Mouse (Mus musculus) gastrocnemius, postnatal 36 days (tissue): ENCODE results near the gene Ddx20. TPM values are rescaled to one million over a fixed set of nuclear protein-coding genes. Genes with fewer than 3 reads are reported as not detected.
"Not testable (repeated sequence)": the region's sequence is repeated elsewhere in the genome, so short reads cannot be mapped to it uniquely, and the experiment has no call there.

Experiments
- DNase-seq, 2 experiments: peaks; one replicate each; pipeline ENCODE4 v3.0.0; 2022
- intact Hi-C: fragments of 180-260 bp; cut with DNase I; formaldehyde crosslinking; loops from one replicate; pipeline ENCODE4 v1.15.1; 2025
- total RNA-seq, 2 experiments: library from RNA; stranded (reverse); gene quantifications; 2 replicates each; pipeline ENCODE4 v1.2.3; 2021

Ddx20 gene
- total RNA-seq, 2 experiments from 2014 or later, result 8.7 to 9.6 TPM

- intact Hi-C loops, result no loop called here
- DNase-seq, result no peak
Measured at GRCm38 (mm10) chr3:105707590-105707989, 20.2 kb upstream of the Ddx20 start.

GRCm38 (mm10) chr3:105706366-105707020 lies 19.1 kb upstream of the Ddx20 start:
- intact Hi-C loops, result no loop called here
- DNase-seq, result no peak

- intact Hi-C loops, result no loop called here
- DNase-seq, result no peak
Measured at GRCm38 (mm10) chr3:105705561-105705960, 18.2 kb upstream of the Ddx20 start.

DNA sequence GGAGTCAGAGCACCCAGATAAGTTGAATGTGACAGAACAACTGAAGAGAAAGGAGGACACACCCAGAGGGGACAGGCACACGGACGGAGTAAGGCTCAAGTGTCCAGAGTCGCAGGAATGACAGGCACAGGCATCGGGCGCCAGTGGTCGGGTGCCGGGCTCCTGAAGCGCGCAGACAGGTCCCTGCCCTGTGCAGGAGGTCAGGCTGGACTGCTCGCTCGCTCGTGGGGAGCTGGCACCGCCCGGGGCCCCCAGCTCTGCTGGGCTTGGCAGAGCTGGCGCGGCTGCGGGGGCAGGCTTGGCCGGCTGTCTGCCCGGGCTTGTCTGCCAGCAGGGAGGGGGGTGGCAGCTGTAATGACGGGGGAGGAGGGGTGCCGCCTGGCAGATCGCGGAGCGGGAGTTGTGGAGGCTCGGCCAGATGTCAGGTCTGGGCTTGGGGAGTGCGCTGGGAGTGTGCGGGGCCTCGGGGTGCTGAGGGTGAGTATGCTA lies 17.7 kb upstream of the Ddx20 start:
- DNase-seq, result peak; percentile 47 to 57
- intact Hi-C loops, result no loop called here

DNA sequence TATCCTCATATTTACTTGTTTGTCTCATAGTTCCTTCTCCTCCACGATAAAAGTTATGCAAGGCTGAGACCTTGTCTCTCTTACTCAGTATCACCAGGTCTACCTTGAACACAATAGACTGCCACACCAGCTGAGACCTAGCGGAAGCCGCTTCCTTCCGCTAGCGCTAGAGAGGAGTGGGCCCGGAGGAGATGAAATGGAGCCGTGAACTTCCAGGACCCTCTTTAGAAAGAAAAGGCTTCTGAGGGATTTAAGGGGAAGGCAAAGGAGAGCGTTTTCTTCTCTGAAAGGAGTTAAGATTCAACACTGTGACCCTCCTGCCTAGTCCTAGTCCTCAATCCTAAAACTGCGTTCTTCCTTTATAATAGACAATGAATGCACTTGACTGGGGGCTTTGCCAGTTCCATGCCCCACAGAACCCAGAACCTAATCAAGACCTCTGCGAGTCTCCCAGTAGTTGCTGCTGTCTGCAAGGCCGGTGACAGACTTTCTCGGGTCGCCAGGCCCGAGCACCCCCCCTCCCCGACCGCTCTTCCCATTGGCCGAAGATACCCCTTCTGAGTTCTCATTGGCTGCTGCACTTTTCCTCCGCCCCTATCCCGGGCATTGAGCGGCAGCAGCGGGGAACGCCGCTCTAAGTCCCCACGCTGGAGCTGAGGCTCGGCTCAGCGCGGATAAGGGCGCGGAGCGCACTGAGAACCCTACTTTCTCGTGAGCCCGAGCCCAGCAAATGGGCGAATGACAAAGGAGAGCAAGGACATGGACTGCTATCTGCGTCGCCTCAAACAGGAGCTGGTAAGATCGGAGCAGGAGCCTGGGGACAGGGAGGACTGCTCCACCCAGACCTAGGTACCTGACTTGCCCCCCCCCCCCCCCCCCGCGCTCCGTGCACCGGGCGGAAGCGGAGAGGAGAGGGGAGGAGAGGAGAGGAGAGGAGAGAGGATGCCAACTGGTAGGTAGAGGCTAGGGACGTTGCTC lies 16.9 kb upstream of the Ddx20 start, which contains the start of gene Inka2:
TSS of gene Inka2 (plus strand) at position 569 of the 978 bp plus-strand sequence.
- peak; percentile 66 to 75 for DNase-seq
- intact Hi-C loops, result no loop called here

GRCm38 (mm10) chr3:105703571-105703970 lies 16.2 kb upstream of the Ddx20 start:
- intact Hi-C loops, result no loop called here
- DNase-seq, result no peak

DNA sequence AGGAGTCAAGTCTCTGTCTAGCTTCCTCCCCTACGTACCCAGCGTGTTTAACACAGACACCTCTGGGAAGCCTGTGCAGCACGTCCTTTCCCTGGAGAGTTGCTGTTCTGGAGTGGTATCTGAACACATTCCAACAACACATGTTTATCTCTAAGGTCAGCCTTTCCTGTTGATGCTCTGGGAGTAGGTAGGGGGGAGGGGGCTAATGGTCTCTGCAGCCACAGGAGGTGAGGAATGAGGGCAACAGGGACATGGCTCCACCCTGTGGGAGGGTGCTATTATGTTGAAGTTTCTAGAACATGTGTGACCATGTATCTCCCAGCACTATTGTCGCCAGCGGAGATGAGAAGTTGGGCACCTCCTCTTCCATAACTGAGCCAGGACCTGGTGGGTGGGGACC lies 14.0 kb upstream of the Ddx20 start:
- peak in 1 of 2 experiments; percentile 20 for DNase-seq
- intact Hi-C loops, result no loop called here

- DNase-seq, intact Hi-C loops: not testable (repeated sequence)
Measured at GRCm38 (mm10) chr3:105700786-105701185, 13.4 kb upstream of the Ddx20 start.

- no peak for DNase-seq
- intact Hi-C loops, result no loop called here
Measured at GRCm38 (mm10) chr3:105699241-105699933, 12.0 kb upstream of the Ddx20 start.

GRCm38 (mm10) chr3:105698311-105698710 lies 10.9 kb upstream of the Ddx20 start:
- intact Hi-C loops, result no loop called here
- DNase-seq, result no peak

- DNase-seq, result no peak
Measured at GRCm38 (mm10) chr3:105697148-105697441, 9.7 kb upstream of the Ddx20 start.

DNA sequence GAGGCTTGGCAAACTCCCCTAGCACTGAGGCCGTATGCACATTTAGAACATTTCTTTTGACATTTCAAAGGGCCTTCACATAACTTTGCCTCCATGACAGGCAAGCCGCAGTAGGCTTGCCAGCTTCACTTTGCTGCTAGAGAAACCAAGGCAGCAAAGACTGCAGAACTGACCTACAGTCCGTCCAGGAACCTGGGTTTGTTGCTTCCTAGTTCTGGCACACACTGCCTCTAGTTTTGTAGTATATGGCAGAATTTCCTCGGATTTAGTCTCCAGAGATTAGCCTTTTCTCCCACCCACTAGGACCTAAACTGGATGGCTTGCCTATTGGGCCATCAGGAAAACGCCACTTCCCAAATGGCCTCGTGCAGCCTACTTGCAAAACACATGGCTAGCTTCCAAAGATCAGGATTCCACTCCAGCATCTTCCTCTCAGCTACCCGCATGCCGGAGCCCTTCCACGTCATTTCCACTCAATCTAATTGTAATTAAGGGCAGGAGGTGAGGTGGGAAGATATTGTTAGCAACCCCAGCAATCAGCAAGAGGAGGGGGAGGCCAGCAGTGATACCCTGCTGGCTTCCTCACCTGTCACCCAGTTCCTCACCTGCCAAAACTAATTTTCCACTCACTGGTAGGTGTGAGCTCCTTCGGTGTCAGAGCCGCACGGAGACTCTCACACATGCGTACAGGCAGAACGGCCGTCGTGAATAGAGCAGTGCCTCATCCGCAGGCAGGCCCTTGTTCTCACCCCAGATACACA lies 9.2 kb upstream of the Ddx20 start:
- no peak for DNase-seq
- intact Hi-C loops, result no loop called here

More at GRCm38 (mm10) chr3:105697148-105697441, 9.7 kb upstream of the Ddx20 start:
- intact Hi-C loops, result no loop called here

DNA sequence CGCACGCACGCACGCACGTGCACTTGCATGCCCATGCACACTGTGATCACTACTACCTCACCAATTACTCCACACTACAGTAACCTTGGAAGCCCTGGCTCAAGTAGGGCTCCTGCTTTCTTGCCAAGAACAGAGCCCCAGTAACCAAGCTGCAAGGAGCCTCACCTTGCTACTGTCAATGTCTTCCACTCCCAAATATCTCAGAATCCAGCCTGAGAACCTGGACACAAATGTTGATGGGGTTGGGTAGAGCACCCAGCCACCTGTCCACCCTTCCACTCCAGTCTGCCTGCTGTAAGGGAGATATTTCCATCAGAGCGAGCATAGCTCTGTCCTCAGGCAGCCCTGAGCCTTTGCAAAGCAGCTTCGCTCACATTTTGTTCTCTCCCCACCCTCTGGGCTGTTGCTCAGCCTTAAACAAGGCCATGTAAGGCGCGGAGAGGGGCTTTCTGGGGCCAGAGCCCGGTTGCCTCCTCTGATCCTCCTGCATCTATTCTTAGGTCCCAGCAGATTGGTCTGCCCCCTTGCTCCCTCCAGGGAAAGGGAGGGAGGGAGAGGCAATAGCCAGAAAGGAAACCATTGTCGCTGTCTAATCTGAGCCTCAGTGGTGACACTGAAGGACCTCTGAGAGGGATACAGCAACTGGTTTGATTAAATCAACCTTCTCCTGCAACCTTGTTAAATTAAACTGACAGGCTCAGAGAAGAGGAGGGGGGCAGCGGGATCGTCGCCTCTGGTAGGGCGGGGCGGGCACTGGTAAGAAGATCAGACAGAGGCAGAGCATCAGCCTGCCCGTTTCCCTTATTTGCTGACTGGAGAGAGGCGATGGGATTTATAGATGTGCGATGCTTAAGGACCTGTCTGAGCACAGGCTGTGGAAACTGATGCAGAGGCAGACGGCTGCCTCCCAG lies 8.4 kb upstream of the Ddx20 start:
- intact Hi-C loops, result no loop called here

GRCm38 (mm10) chr3:105693327-105694080 lies 6.1 kb upstream of the Ddx20 start:
- intact Hi-C loops, result no loop called here
- no peak for DNase-seq

More for the DNA sequence above, 8.4 kb upstream of the Ddx20 start:
- no peak for DNase-seq

DNA sequence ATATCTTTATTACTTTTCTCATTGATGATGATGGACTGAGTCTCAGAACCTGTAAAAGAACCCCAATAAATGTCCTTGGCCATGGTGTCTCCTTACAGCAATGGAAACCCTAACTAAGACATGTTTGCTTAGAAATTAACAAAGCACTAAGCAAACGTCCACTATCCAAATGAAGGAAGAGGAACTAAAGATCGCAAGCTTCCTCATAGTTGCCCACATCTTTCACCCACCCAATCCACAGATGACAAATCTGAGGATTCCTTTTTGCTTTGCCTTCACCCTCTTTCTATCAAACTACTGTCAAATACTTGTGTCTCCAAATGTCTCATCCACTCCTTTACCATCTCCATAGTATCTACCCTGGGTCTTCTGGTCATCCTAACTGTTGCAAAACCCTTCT lies 1.2 kb upstream of the Ddx20 start:
- intact Hi-C loops, result no loop called here
- DNase-seq, result no peak

DNA sequence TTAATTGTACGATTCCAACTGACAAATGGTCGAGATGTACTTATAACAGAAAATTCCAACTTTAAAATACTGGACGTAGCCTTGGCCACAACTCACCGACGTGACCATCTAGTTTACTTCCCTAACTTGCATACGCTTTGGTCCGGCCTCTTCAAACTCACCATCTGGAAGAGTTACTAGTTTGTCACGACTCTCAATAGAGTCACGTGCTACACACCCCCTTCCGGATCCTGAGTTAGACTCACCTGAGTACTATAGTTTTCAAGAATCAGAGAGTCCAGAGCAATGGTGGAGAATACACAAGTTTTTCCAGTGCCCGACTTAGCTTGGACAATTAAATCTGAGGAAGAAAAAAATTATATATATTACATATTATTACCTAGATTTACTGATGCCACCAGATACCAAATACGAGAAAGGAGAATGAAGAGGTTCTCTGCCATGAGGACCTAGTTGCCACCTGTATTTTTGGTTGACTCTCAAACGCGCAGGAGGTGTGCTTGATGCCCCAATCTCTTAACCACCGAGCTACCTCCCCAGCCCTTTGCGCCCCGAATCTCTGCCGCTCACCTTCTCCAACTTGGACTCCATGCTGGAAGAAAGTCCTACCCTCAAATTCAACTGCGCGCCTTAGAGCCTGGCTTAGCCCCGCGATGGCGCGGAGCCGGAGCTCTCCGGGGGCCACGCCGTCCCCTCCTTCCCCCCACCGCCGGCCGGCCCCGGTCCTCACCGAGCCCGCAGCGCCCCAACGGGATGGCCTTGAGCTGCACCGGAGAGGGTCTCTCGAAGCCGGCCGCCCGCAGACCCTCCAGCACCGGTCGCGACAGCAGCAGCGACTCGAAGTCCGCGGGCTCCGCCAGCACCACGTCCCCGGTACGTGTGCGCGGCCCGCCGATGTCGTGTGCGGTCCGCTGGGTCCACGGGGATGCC lies 715 bp downstream of the Ddx20 start:
- intact Hi-C loops, result loop anchor here (1.0 kb wide), 1 partner anchor 40 kb away; no protein-coding TSS in a partner anchor
- no peak for DNase-seq

GRCm38 (mm10) chr3:105680346-105680745 lies 7.0 kb downstream of the Ddx20 start:
- intact Hi-C loops, result no loop called here
- DNase-seq, result no peak
